Mouse (Mus musculus) lung, adult 18-20 months (tissue): ENCODE measurements around the gene Hspa5.
"Not testable (repeated sequence)": the region's sequence is repeated elsewhere in the genome, so short reads cannot be mapped to it uniquely, and the experiment has no call there.

Source experiments
- DNase-seq, 2 experiments: peaks; one replicate each; pipeline ENCODE4 v3.0.0; 2022; ENCODE audit warnings: mixed read lengths in 2 of 2

Hspa5 gene

DNA sequence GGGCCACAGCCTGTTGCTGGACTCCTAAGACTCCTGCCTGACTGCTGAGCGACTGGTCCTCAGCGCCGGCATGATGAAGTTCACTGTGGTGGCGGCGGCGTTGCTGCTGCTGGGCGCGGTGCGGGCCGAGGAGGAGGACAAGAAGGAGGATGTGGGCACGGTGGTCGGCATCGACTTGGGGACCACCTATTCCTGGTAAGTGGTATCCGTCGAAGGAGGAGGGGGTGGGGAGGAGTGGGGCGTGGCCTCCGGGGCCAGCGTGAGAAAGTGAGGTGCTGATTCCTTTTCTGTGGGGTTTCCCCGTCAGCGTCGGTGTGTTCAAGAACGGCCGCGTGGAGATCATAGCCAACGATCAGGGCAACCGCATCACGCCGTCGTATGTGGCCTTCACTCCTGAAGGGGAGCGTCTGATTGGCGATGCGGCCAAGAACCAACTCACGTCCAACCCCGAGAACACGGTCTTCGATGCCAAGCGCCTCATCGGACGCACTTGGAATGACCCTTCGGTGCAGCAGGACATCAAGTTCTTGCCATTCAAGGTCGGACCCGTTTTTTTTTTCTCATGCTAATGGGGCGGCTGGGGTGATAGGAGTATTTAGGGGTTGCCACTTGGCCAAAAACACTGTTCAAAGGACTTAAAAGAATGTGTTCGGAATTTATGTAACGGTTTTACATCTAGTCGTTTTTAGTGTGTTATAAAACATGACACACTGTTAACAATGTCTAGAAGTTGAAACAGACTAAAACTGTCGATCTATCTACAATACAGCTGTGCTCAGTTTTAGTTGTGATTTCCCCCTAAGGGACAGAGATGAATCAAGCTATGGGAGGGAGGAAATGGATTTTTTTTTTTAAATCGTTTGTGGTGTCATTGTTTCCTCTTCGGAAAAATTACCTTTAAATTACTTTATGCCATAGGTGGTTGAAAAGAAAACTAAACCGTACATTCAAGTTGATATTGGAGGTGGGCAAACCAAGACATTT is 774 bp downstream of the Hspa5 start:
- peak in 1 of 2 experiments; percentile 61 for DNase-seq

DNA sequence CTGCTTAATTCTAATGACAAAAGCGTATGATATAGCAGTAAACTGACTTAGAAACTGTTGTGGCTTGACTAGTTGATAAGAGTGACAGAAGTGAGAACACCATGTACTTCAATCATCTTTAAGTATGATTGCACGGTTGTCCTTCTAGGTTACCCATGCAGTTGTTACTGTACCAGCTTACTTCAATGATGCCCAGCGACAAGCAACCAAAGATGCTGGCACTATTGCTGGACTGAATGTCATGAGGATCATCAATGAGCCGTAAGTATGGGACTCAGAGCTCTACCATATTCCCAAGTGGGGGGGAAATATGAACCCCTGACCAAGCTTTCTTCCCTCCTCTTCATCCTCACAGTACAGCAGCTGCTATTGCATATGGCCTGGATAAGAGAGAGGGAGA is 1.9 kb downstream of the Hspa5 start:
- DNase-seq = no peak

DNA sequence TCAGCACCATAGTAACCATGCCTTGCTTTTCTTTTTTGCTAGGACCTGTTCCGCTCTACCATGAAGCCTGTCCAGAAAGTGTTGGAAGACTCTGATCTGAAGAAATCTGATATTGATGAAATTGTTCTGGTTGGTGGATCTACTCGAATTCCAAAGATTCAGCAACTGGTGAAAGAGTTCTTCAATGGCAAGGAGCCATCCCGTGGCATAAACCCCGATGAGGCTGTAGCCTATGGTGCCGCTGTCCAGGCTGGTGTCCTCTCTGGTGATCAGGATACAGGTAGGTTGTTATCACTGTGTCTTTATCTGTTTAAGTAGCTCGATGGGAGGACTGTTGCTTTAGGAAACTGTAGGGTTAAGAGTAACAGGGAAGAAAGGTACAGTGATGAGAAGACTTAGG is 2.7 kb downstream of the Hspa5 start:
- no peak for DNase-seq

DNA sequence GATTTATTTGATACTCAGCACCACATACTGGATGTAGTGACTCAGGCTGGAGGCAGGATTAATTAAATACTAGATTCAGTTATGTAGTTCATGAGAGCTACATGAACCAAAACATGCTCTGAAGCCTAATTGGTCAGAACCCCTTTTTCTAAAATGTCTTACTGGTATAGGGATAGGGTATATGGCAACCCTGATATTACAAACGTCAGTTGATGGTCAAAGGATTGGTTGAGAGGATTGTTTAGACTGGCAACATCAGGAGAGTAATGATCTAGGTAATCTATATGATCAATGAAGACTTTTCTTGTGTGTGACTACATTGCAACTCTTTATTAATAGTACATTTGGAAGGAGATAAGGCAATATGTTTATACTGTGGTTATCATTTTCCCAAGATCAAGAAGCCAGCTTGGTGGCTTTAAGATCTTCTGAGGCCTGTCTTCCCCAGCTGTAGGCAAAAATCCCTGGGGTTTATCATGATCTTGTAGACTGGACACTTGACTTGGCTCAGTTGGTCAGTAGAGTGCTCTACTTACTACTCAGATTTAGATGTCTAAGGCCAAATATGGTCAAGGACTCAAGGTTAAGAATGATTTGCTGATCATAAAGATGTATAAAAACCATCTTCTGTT is 5.6 kb downstream of the Hspa5 start:
- DNase-seq = no peak

DNA sequence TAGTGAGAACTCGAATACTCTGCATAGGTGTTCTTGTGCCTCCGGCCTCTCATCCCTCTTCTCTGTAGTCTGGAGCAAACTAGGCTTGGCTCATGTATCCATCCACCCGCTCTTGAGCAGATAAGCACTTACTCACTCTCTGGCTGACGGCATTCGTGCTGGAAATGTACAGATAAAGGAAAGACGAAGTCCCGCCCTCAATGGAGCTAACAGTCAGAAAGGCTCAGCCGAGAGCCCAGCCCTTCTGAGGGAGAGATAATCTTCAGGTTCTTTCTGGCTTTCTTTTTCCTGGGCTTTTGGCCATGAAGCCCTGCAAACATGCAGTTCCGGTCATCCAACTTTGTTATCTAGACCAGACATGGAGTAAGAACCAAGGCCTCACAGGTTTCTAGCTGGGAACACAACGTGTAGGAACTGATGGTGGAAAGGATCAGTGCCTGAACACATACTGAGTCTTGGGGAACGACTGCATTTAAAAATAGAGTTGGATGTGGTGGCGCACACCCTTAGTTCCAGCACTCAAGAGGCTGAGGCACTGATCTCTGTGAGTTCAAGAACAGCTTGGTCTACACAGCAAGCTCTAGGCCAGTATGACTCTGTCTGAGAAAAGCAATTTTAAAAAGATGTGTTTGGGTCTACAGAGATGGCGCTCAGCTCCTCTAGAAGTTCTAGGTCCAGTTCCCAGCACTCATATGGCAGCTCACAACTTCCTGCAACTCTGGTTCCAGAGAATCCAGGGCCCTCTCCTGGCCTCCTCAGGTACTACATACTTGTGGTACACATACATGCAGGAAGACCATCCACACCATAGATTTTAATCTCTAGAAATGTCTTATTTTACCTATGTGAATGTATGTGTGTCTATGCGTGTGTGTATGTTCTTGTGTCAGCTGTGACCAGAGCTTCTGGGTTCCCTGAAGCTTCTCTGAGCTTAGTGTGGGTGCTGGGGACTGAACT is 11.6 kb downstream of the Hspa5 start:
- DNase-seq = peak in 1 of 2 experiments; percentile 9

DNA sequence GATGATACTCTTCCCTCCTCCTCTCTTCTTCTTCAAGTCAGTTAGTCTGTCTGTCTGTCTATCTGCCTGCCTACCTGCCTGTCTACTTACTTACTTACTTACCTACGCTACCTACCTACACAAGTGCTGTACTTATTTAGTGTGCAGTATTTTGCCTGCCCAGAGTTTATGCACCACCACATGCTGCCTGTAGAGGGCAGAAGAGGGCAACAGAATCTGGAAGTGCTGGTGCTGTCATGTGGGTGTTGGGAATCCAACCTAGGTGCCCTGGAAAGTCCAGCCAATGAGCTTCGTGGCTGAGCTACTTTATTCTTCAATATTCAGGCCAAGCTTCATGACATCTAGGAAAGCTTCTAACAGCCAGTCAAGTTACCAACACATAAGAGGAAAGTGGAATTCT is 12.3 kb downstream of the Hspa5 start:
- DNase-seq = peak; percentile 35 to 54

DNA sequence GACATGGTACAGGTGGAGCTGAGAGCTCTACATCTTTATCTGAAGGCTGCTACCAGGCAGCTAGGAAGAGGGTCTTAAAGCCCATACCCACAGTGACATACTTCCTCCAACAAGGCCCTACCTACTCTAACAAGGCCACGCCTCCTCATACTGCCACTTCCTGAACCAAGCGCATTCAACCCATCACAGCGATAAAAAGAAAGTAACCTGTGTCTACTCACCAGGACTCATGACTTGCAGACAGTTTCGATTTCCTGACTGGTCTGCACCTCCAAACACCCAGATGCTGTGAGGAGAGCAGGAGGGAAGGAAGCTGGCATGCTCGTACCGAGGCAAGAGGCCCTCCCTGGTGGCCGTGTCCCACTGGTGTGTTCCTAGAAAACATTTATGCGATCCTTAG is 18.5 kb downstream of the Hspa5 start:
- DNase-seq = no peak

DNA sequence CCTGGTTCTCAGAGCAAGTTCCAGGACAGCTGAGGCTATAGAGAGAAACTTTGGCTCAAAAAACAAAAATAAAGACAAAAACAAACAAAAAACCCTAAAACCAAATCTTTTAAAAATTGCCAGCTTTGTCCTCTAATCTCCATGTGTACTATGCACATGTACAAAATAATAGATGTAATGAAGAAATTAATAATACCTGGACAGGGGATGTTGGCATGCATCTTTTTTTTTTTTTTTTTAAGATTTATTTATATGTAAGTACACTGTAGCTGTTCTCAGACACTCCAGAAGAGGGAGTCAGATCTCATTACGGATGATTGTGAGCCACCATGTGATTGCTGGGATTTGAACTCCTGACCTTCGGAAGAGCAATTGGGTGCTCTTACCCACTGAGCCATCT is 20.8 kb downstream of the Hspa5 start:
- not testable (repeated sequence) for DNase-seq

DNA sequence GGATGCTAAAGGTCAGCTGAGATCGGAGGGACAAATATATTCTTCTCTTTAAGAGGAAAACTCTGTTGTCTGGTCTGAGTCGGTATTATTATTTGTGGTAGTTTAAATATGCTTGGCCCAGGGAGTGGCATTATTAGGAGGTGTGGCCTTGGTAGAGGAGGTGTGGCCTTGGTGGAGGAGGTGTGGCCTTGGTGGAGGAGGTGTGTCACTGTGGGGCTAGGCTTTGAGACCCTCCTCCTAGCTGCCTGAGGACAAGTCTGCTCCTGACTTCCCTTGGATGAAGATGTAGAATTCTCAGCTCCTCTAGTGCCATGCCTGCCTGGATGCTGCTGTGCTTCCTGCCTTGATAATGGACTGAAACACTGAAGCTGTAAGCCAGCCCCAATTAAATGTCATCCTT is 22.7 kb downstream of the Hspa5 start:
- DNase-seq = no peak

DNA sequence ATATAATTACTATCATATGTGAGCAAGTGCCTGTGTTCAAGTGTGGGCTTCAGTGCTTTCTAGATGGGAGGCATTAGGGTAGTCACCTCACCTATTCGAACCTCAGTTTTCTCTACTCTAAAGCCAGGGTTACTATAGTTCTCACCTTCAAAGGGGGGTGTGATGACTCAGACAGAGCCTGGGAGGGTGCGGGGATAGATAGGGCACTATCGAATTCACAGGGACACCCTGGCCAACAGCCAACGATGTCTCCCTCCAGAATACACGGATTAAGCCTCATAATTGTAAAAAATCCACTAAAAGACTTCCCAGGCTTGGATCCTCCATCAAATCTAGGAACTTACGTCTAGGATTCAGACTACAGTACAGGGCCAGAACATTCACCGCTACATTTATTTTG is 23.7 kb downstream of the Hspa5 start:
- no peak for DNase-seq

DNA sequence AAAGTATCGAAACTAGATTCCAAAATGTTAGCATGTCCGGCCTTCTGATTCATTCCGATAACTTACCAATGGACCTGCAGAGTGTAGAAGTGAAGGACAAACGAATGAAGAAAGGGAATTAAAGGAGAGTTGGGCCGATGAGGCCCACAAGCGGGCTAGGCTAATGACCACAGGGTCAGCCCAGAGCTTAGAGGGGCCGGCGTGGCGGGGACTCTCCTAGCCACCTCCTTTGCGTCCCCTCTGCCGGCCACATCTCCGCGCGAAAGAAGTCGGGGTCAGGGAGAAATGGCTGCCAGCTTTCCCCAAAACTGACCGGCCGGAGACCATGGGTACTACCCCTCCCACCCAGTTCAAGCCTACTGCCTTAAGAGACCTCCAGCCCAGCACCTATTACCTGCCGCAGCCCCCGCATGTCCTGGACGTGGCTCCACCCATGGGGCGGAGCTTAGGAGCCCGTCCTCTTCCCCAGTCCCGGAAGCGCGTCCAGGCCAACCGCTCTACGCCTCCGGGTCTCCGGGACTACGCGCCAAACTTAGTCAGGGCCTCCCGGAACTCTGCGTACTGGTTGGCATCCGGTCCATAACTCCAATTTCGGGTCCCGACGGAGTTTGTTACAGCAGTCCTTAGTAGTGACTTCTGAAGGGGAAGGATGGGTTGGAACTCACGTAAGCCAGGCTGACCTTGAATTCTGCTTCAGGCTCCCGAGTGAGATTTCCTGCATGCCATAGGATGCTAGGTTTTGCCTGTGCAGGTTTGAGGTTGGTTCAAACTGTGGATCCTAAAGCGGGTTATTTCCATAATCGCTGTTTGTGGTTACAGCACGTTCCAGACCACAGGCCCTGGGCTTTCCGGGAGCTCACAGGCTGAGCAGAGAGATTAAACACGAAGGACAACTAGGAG is 27.8 kb downstream of the Hspa5 start, which contains the start of gene Rabepk:
Gene Rabepk (minus strand): TSS at position 556 of the 900 bp plus-strand sequence.
- peak; percentile 89 to 93 for DNase-seq

DNA sequence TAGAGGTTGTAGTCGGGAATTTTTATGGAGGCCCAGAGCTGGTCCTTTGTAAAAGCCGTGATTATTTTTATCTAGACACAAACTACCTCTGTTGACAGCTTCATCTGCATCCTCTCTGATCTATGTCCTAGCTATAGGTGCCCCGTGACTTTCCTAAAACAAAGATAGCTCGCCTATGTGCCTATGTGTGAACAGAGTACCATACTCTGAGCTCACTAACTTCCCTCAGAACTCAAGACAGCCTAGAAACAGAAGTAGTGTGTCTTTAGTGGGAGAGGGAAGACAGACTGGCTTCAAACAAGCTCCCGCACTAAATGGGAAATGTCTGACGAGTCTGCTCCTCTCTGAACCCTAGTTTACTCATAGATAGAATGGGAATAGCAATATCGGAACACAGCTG is 28.6 kb downstream of the Hspa5 start:
- DNase-seq = no peak

DNA sequence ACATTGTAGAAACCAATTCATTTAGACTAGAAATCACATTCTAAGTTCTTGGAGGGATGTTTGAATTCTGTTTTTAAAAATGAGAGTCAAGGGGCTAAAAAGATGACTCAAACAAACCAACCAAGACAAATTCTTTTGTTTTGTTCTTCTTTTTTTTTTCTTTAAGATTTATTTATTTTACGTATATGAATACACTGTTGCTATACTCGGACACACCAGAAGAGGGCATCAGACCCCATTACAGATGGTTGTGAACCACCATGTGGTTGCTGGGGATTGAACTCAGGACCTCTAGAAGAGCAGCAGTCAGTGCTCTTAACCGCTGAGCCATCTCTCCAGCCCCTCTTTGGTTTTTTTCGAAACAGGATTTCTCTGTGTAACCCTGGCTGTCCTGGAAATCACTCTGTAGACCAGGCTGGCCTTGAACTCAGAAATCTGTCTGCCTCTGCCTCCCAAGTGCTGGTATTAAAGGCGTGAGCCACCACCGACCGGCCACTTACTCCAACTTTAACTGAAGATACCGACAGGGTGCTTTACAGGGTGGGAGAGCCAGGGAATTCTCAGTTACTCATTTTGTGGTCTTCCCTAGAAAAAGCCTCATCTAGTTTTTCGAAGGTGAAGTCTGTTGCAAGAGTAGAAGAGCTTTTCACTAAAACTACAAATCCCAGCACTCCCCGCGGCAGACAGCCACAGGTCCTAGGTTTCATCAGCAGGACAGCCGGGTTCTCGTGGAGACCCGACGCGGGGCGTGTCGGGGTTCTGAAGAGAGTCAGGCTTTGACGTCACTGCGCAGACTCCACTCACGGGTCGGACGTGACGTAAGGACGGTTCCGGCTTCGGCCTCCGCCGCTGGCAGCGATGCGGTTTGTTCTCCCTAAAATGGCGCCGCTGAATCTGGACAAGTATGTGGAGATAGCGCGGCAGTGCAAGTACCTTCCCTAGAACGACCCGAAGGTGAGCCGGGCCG is 30.0 kb downstream of the Hspa5 start:
- DNase-seq = peak; percentile 98 to 99

DNA sequence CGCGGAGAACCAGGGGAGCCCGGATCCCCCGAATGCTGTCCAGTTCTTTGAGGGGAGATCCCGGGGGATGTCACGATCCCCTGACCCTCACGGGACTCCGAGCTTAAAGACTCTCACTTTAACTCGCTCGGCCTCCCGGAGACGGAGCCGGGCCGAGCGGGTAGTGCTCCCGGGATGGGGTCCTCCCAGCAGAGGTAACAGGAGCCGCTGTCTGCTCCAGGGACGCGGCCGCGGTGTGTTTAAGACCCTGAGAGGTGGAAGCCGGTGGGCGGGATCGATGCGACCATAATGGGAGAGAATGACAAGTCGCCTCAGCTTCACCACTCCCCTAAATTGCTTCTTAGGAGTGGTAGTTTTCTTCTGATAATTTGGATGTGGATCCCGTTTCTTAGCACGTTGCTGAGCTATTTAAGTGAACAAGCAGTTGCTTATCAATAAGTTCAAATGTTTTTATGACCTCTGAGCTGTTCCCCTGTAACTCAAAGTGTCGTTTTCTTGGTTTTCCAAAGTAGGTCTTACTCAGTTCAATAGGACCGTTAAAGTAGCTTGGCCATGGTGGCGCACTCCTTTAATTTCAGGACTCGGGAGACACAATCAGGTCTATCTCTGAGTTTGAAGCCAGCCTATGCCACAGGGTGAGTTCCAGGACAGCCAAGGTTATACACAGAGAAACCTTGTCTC is 30.9 kb downstream of the Hspa5 start:
- peak; percentile 27 to 28 for DNase-seq

DNA sequence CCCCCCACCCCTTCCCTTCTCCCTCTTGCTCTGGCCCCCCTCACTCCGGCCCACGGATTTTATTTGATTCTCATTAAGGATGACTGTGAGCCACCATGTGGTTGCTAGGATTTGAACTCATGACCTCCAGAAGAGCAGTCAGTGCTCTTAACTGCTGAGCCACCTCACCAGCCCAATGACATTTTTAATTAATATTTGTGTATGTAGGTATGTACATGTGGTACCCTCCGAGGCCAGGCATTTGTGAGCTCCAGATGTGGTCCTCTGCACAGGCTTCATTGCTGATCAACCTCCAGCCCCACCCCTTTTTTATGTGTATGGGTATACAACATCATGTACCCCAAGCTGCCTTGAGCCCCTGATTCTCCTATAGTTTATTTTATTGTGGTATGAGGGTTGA is 32.0 kb downstream of the Hspa5 start:
- DNase-seq = no peak

DNA sequence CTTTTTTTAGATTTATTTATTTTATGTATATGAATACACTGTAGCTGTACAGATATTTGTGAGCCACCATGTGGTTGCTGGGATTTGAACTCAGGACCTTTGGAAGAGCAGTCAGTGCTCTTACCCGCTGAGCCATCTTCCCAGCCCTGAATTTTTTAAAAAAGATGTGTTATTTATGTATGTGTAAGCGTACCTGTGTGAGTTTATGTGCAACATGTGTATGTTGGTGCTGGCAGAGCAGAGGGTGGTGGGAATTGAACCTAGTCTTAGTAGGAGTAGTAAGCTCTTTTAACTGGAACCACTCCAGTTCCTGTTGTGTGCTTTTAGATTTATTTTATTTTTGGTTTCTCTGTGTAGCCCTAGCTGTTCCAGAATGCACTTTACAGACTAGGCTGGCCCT is 32.4 kb downstream of the Hspa5 start:
- no peak for DNase-seq

DNA sequence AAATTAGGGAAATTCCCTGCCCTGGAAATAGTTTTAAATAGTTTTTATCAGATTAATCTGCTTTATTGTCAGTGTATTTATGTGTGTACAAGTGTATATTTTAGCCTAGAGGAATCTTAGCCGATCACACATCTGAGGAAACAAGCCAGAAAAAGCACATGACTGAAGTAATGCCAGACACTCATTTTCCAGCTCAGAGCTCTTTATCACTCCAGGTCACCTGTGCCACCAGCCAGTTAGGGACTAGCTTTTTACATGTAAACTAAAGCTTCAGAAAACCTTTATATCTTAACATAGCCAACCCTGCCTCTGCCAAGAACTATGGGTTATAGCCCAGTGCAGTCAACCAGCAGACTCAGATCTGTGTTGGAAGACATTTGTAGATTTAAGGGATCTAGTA is 33.0 kb downstream of the Hspa5 start:
- DNase-seq = no peak

DNA sequence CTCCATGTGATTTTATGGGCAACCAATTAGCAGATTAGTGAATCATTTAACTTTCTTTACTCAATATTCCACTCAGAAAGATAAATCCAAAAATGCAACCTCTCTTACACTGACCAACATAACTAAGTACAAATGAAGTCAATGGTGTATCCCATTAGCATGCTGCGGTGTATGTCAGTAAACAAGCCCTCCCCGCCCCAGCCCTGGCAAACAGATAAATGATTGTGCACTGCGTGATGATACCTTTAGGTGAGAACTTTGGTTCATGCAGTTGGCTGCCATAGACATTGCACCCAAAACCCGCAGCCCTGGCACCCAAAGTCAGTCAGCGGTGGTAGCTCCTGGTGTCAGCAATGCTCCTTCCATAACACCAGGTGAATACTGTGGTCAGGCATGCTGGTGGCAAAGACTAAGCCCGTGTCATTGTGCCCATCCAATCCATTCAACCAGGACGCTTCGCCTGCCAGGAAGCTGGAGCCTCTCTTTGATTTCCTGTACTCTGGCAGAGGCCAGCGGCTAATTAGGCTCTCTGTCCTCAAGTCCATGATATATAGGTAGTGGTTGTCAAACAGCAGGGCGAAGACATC is 33.7 kb downstream of the Hspa5 start:
- DNase-seq = no peak

DNA sequence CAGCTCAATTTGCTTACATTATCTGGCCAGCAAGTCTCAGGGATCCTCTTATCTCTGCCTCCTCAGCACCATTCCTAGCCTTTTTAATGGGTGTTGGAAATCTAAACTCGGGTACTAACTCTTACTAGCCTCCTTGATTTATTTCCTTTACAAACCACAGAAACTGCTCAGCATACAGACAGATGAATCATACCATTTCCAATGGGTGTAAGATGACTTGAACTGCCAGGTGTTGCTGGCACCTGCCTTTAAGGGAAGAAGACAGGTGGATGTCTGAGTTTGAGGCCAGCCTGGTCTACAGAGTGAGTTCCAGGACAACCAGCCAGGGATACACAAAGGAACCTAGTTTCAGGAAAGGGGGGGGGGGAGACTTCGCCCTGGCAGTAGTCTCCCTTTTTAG is 36.3 kb downstream of the Hspa5 start:
- no peak for DNase-seq

DNA sequence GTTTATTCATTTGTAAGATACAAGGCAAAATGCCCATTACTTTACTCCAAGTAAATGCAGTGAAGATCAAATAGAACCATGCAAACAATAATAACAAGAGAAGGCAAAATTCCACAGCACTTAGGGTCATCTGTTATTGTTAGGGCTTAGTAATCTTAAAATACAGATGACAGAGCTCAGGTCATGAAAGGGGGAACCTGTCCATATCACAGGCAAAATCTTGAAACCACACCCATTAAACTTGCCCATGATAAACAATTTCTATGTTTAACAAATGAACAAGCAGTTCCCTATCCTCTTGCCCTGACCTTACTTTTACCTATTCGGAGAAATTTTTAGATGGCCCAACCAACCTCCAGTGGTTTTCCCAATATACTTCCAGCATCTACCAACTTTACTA is 37.8 kb downstream of the Hspa5 start:
- DNase-seq = no peak
